Mouse (Mus musculus): ENCODE measurements at regions not wholly inside any gene's neighbourhood (a gene's known extent, or its start where the extent isn't known, plus 50 kb on each side); places are given as distances from the start of the nearest gene placed in this dataset.
A peak's percentile ranks its signal among the peaks of the same experiment; 100 is the strongest.

- no peak for DNase-seq (ENCODE audit: low read depth, low spot score)
Observed at GRCm38 (mm10) chr5:64648492-64648891, 154.7 kb upstream of the Klf3 start.

- DNase-seq (ENCODE audit: low read depth, low spot score): no peak
Observed at GRCm38 (mm10) chr5:64651407-64651806, 151.8 kb upstream of the Klf3 start.

GRCm38 (mm10) chr5:64653764-64654163 lies 149.4 kb upstream of the Klf3 start:
- DNase-seq (ENCODE audit: low read depth, low spot score): no peak

GRCm38 (mm10) chr5:64655286-64655685 lies 147.9 kb upstream of the Klf3 start:
- DNase-seq (ENCODE audit: low read depth, low spot score): no peak

- DNase-seq (ENCODE audit: low read depth, low spot score): no peak
Observed at GRCm38 (mm10) chr5:64661959-64662358, 141.2 kb upstream of the Klf3 start.

- peak; percentile 80 for DNase-seq (ENCODE audit: low read depth, low spot score)
Observed at GRCm38 (mm10) chr5:64662476-64662875, 140.7 kb upstream of the Klf3 start.

GRCm38 (mm10) chr5:64663766-64664165 lies 139.4 kb upstream of the Klf3 start:
- DNase-seq (ENCODE audit: low read depth, low spot score): no peak

GRCm38 (mm10) chr5:64665064-64665463 lies 138.1 kb upstream of the Klf3 start:
- no peak for DNase-seq (ENCODE audit: low read depth, low spot score)

- no peak for DNase-seq (ENCODE audit: low read depth, low spot score)
Observed at GRCm38 (mm10) chr5:64666256-64666655, 136.9 kb upstream of the Klf3 start.

GRCm38 (mm10) chr5:64667053-64667452 lies 136.1 kb upstream of the Klf3 start:
- no peak for DNase-seq (ENCODE audit: low read depth, low spot score)

GRCm38 (mm10) chr5:64673861-64674260 lies 129.3 kb upstream of the Klf3 start:
- DNase-seq (ENCODE audit: low read depth, low spot score): no peak

- DNase-seq (ENCODE audit: low read depth, low spot score): no peak
Observed at GRCm38 (mm10) chr5:64676214-64676945, 126.8 kb upstream of the Klf3 start.

GRCm38 (mm10) chr5:64676946-64677588 lies 126.1 kb upstream of the Klf3 start:
- no peak for DNase-seq (ENCODE audit: low read depth, low spot score)

GRCm38 (mm10) chr5:64678706-64679105 lies 124.5 kb upstream of the Klf3 start:
- no peak for DNase-seq (ENCODE audit: low read depth, low spot score)

GRCm38 (mm10) chr5:64679996-64680625 lies 123.1 kb upstream of the Klf3 start:
- no peak for DNase-seq (ENCODE audit: low read depth, low spot score)

- no peak for DNase-seq (ENCODE audit: low read depth, low spot score)
Observed at GRCm38 (mm10) chr5:64681161-64681560, 122.0 kb upstream of the Klf3 start.

GRCm38 (mm10) chr5:64682326-64682845 lies 120.8 kb upstream of the Klf3 start:
- no peak for DNase-seq (ENCODE audit: low read depth, low spot score)

GRCm38 (mm10) chr5:64683419-64683818 lies 119.8 kb upstream of the Klf3 start:
- DNase-seq (ENCODE audit: low read depth, low spot score): no peak

- DNase-seq (ENCODE audit: low read depth, low spot score): no peak
Observed at GRCm38 (mm10) chr5:64684275-64684674, 118.9 kb upstream of the Klf3 start.

GRCm38 (mm10) chr5:64690148-64690547 lies 113.0 kb upstream of the Klf3 start:
- no peak for DNase-seq (ENCODE audit: low read depth, low spot score)

- no peak for DNase-seq (ENCODE audit: low read depth, low spot score)
Observed at GRCm38 (mm10) chr5:64691406-64692100, 111.6 kb upstream of the Klf3 start.

- DNase-seq (ENCODE audit: low read depth, low spot score): no peak
Observed at GRCm38 (mm10) chr5:64692335-64692734, 110.9 kb upstream of the Klf3 start.

Data from A20 (cell line).